Mouse (Mus musculus) cortical plate, adult 2 months (tissue): ENCODE results near the gene Bdp1.

Experiments used
- CTCF ChIP-seq: fragments of 200-500 bp; IDR thresholded peaks from 2 replicates; pipeline ENCODE4 v1.5.1; 2011; ENCODE audit warnings: mild to moderate bottlenecking, control low read depth, low read length; ENCODE audit not compliant: insufficient read depth; ENCODE audit errors: extremely low read depth
- POLR2A ChIP-seq: fragments of 200-500 bp; IDR thresholded peaks from 2 replicates; pipeline ENCODE4 v1.6.1; 2011; ENCODE audit warnings: mild to moderate bottlenecking, low read length, control low read depth; ENCODE audit not compliant: insufficient read depth; ENCODE audit errors: extremely low read depth

GRCm38 (mm10) chr13:100067821-100068220, 36.0 kb downstream of the Bdp1 start:
- TF ChIP-seq CTCF (no peak), POLR2A (no peak)
